Mouse (Mus musculus) kidney, adult 2 months (tissue): ENCODE results near the gene Cdyl2.

Experiments
- CTCF ChIP-seq: fragments of 200-500 bp; conservative IDR thresholded peaks from 2 replicates; pipeline ENCODE4 v1.5.1; 2011; ENCODE audit warnings: low read depth, mild to moderate bottlenecking, control low read depth, low read length, moderate library complexity, mixed read lengths; ENCODE audit not compliant: insufficient read depth, insufficient read length
- POLR2A ChIP-seq: fragments of 200-500 bp; IDR thresholded peaks from one replicate; pipeline ENCODE4 v1.6.1; 2011; ENCODE audit warnings: low read depth, low read length, control low read depth

- no peak for TF ChIP-seq CTCF
- no peak for TF ChIP-seq POLR2A
Measured at GRCm38 (mm10) chr8:116619686-116620320, 113.0 kb downstream of the Cdyl2 start.
